Mouse (Mus musculus) testis, adult 2 months (tissue): ENCODE data around the gene Fmo5. TPM values are rescaled to one million over a fixed set of nuclear protein-coding genes. Genes with fewer than 3 reads are reported as not detected.
A peak's percentile ranks its signal among the peaks of the same experiment; 100 is the strongest.

Source experiments
- H3K27ac ChIP-seq: fragments of 200-500 bp; 2 replicates; pipeline ENCODE4 v1.5.1; 2012; ENCODE audit warnings: low read depth, low read length; ENCODE audit not compliant: control insufficient read depth, insufficient read depth
- H3K27me3 ChIP-seq: fragments of 200-500 bp; 2 replicates; pipeline ENCODE4 v1.6.1; 2012; ENCODE audit warnings: mild to moderate bottlenecking, low read length, moderate library complexity; ENCODE audit not compliant: control insufficient read depth, insufficient read depth
- H3K36me3 ChIP-seq: fragments of 200-500 bp; 2 replicates; pipeline ENCODE4 v1.6.1; 2012; ENCODE audit warnings: mild to moderate bottlenecking, low read length; ENCODE audit not compliant: control insufficient read depth, insufficient read depth
- H3K4me1 ChIP-seq: fragments of 200-500 bp; 2 replicates; pipeline ENCODE4 v1.6.1; 2012; ENCODE audit warnings: low read length; ENCODE audit not compliant: control insufficient read depth, insufficient read depth
- H3K4me3 ChIP-seq: fragments of 200-500 bp; 2 replicates; pipeline ENCODE4 v1.5.1; 2012; ENCODE audit warnings: low read depth, mild to moderate bottlenecking, low read length, moderate library complexity, mixed read lengths; ENCODE audit not compliant: control insufficient read depth
- CTCF ChIP-seq: fragments of 200-500 bp; IDR thresholded peaks from 2 replicates; pipeline ENCODE4 v1.5.1; 2012; ENCODE audit warnings: low read depth, mild to moderate bottlenecking, inconsistent platforms, low read length, moderate library complexity; ENCODE audit not compliant: control insufficient read depth, insufficient read depth, insufficient replicate concordance
- POLR2A ChIP-seq: fragments of 200-500 bp; IDR thresholded peaks from 2 replicates; pipeline ENCODE4 v1.6.1; 2012; ENCODE audit warnings: low read depth, mild to moderate bottlenecking, inconsistent platforms, low read length, moderate library complexity; ENCODE audit not compliant: control insufficient read depth
- polyA plus RNA-seq: library from polyadenylated mRNA; depleted of rRNA; stranded (reverse); fragments of >200 nt; gene quantifications from 2 replicates; pipeline ENCODE4 v1.2.3, GENCODE M21; 2012

The Fmo5 gene
- polyA plus RNA-seq, 1 experiment, result 1.3 TPM

- TF ChIP-seq CTCF (peak; percentile 69; the same call in 1 of the 2 replicates), POLR2A (no peak)
- Histone ChIP-seq H3K36me3 (no peaks in the 10 kb centered on the region), H3K4me1 (peaks cover 22% of the 10 kb centered on the region), H3K4me3 (peak overlapping the region; percentile 46), H3K27ac (no peak overlapping the region), H3K27me3 (no peaks in the 10 kb centered on the region)
These were observed 52.2 kb downstream of the Fmo5 start for GRCm38 (mm10) chr3:97680631-97681320.

GRCm38 (mm10) chr3:97681321-97682158, 52.9 kb downstream of the Fmo5 start:
- TF ChIP-seq CTCF, result no peak
- no peak for TF ChIP-seq POLR2A
- H3K27ac ChIP-seq, result no peak overlapping the region
- peak overlapping the region; percentile 46 for H3K4me3 ChIP-seq
- H3K27me3 ChIP-seq, result no peaks in the 10 kb centered on the region
- H3K36me3 ChIP-seq, result no peaks in the 10 kb centered on the region
- H3K4me1 ChIP-seq, result peaks cover 22% of the 10 kb centered on the region

- no peaks in the 10 kb centered on the region for H3K27me3 ChIP-seq
- peak overlapping the region; percentile 46; the same call in 1 of the 2 replicates for H3K4me3 ChIP-seq
- no peak overlapping the region for H3K27ac ChIP-seq
- H3K4me1 ChIP-seq, result peaks cover 22% of the 10 kb centered on the region
- no peaks in the 10 kb centered on the region for H3K36me3 ChIP-seq
- TF ChIP-seq CTCF (no peak), POLR2A (no peak)
These were observed 53.5 kb downstream of the Fmo5 start for GRCm38 (mm10) chr3:97682159-97682502.

GRCm38 (mm10) chr3:97682576-97682975, 54.0 kb downstream of the Fmo5 start:
- Histone ChIP-seq H3K4me3 (no peak overlapping the region), H3K27ac (no peak overlapping the region), H3K36me3 (no peaks in the 10 kb centered on the region), H3K27me3 (no peaks in the 10 kb centered on the region), H3K4me1 (peaks cover 22% of the 10 kb centered on the region)
- TF ChIP-seq POLR2A (no peak), CTCF (no peak)

GRCm38 (mm10) chr3:97683560-97684195, 55.1 kb downstream of the Fmo5 start:
- Histone ChIP-seq H3K4me1 (peaks cover 22% of the 10 kb centered on the region), H3K36me3 (no peaks in the 10 kb centered on the region), H3K4me3 (no peak overlapping the region), H3K27me3 (no peaks in the 10 kb centered on the region), H3K27ac (no peak overlapping the region)
- TF ChIP-seq CTCF, result no peak
- TF ChIP-seq POLR2A, result no peak

- no peak overlapping the region for H3K27ac ChIP-seq
- H3K4me1 ChIP-seq, result peaks cover 11% of the 10 kb centered on the region
- no peak overlapping the region for H3K4me3 ChIP-seq
- no peaks in the 10 kb centered on the region; the same call in 1 of the 2 replicates for H3K36me3 ChIP-seq
- no peak for TF ChIP-seq POLR2A
- no peak for TF ChIP-seq CTCF
- H3K27me3 ChIP-seq, result no peaks in the 10 kb centered on the region
These were observed 57.9 kb downstream of the Fmo5 start for GRCm38 (mm10) chr3:97686372-97687117.
